Mouse (Mus musculus) kidney, postnatal 36 days (tissue): Measurements from ENCODE around the gene Thap8.
"Not testable (repeated sequence)": the region's sequence is repeated elsewhere in the genome, so short reads cannot be mapped to it uniquely, and the experiment has no call there.

Experiments
- DNase-seq, 2 experiments: peaks; one replicate each; pipeline ENCODE4 v3.0.0; 2021 to 2022; ENCODE audit warnings: mixed read lengths in 2 of 2

The Thap8 gene

DNA sequence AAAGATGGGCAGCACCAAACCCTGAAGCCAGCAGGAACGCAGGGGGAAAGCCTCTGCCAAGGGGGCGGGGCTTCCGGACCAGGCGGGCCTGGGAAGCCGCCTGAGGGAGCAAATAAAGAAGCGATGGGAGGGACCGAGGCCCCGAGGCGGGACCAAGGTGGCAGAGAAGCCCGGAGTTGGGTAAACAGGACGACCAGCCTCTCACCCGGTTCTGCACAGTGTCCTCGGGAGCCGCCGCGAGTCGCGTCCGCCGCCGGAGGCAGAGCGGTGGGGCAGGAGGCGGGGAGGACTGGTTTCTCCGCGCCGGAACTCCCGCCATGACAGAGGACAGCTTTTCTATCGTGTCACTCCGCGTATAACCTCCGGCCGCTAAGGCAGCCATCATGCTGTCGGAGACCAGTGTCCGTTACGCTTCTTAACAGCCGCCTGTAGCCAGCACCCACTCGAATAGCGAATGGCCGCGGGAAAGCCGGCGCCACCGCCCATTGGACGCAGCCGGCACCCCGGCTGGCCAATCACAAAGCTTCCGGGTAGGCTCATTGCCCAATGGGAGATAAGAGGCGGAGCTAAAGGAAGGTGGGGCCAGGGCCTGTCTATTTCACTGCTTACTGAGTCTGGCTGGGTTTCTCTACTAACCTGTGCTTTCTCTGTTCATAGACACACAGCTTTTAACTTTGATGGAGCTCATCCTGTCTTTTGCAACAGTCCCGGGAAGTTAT is at the start of gene Thap8, which contains the start of gene Wdr62:
Thap8 (plus strand) TSS at position 144 of the 719 bp plus-strand sequence.
Wdr62 (minus strand) TSS at position 469 of the 719 bp plus-strand sequence.
- peak; percentile 94 to 95 for DNase-seq

GRCm38 (mm10) chr7:30231328-30231668 is 48.6 kb upstream of the Thap8 start:
- DNase-seq, result peak in 1 of 2 experiments; percentile 19

DNA sequence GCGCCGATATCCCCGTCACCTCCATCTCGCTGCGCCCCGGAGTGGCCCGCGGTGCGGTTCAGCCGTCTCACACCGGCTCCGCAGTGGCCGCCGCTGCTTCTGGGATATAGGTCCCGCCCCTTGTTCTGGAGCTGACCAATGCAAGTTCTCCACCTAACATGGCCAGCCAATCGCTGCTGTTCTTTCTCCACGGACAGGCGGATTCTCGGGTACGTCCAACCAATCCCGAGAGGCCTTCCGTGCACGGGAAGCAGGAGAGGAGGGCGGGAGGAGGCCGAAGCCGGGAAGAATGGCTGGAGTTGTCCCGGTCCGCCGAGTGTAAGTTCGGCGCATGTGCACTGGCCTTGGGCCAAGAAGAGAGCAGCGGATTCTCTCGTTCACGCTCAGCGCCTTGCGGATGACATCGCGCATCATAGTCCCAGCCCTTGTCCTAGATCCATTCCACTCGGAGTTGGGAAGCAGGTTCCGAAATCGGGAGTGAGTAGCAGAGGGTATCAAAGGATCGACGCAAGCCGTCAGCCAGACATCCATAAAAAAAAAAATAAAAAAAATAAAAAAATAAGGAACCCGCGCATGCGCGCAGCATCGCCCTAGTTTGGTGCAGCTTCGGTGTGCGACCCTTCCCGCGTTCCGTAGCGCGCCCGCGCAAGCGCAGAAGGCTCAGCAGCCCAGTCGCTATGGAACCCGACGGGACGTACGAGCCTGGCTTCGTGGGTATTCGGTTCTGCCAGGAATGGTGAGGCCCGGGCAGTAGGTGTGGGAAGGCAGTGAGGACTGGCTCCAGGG is 48.0 kb upstream of the Thap8 start, which contains the start of the genes Polr2i and Tbcb:
Polr2i (plus strand) TSS at position 280 of the 786 bp plus-strand sequence.
Tbcb (minus strand) TSS at position 604 of the 786 bp plus-strand sequence.
- DNase-seq, result peak; percentile 99

DNA sequence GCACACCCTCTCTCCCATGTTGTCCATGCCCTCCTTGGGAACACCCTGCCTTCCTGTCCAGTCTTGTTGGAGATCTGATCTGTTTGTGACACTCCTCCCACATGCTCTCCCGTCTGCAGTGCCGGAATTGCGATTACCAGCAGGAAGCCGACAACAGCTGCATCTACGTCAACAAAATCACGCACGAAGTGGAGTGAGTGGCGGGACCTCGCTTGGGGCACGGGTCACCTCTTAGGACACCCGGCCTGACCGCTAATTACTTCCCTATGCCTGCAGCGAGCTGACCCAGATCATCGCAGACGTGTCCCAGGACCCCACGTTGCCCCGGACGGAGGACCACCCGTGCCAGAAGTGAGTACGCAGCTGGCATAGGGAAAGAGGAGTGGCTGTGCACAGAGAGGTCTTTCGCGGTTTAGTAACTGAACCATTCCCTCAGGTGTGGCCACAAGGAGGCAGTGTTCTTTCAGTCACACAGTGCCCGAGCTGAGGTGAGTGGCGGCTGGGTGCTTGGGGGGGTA is 47.2 kb upstream of the Thap8 start:
- DNase-seq, result peak; percentile 66 to 84

- DNase-seq, result peak in 1 of 2 experiments; percentile 76
These were observed 46.5 kb upstream of the Thap8 start for GRCm38 (mm10) chr7:30233387-30233786.

- DNase-seq, result peak; percentile 88 to 91
These were observed 45.5 kb upstream of the Thap8 start for GRCm38 (mm10) chr7:30234276-30234858.

DNA sequence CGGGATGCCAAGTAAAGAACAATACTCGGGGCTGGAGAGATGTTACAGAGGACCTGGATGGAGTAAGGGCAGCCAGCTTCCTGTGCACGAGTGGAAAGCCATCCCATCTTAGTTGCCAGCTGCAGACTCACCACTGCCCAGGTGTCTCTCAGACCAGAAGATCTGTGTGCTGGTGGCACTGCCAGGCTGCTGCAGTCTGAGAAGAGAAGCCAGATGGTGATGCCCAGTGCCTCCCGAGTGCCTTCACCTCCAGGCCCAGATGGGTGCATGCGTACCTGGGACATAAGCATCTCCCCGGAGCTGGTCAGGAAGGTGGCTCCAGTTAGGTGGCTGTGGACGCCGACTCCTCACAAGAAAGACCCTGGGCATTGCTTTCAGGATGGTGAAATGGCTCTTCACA is 44.8 kb upstream of the Thap8 start:
- no peak for DNase-seq

DNA sequence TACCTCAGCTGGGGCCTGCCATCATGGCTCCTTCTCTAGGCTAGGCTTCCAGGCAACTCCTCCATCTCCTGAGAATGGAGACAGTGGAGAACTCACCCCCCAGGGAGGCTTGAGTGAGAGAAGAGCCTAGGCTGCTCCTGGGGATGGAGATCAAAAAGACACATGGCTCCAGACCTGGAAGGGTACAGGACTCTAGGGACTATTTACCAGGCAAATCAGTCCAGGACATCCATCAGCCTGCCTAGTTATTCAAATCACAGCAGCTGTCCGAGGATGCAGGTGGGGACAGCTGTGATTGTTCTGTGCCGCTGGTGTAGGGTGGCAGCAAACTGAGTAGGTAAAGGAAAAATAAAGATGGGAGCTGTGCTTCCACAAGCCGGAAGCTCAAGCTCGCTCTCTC is 44.3 kb upstream of the Thap8 start, which contains the start of gene Ovol3:
Ovol3 (minus strand) TSS at position 101 of the 400 bp plus-strand sequence.
- DNase-seq, result no peak

DNA sequence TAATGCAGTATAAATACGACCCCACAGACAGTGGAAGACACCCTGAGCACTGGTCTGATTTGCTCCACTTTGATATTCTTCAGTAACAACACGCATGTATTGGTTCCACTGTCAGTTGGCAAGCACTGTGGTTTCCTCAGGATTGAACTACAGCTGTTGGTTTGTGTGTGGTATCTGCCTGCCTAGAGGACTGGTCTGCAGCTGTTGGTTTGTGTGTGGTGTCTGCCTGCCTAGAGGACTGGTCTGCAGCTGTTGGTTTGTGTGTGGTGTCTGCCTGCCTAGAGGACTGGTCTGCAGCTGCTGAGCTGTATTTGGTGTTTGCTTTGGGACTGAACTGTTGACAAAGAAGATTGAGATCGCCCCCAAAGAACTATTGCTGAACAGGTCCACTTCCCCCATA is 42.5 kb upstream of the Thap8 start:
- not testable (repeated sequence) for DNase-seq

DNA sequence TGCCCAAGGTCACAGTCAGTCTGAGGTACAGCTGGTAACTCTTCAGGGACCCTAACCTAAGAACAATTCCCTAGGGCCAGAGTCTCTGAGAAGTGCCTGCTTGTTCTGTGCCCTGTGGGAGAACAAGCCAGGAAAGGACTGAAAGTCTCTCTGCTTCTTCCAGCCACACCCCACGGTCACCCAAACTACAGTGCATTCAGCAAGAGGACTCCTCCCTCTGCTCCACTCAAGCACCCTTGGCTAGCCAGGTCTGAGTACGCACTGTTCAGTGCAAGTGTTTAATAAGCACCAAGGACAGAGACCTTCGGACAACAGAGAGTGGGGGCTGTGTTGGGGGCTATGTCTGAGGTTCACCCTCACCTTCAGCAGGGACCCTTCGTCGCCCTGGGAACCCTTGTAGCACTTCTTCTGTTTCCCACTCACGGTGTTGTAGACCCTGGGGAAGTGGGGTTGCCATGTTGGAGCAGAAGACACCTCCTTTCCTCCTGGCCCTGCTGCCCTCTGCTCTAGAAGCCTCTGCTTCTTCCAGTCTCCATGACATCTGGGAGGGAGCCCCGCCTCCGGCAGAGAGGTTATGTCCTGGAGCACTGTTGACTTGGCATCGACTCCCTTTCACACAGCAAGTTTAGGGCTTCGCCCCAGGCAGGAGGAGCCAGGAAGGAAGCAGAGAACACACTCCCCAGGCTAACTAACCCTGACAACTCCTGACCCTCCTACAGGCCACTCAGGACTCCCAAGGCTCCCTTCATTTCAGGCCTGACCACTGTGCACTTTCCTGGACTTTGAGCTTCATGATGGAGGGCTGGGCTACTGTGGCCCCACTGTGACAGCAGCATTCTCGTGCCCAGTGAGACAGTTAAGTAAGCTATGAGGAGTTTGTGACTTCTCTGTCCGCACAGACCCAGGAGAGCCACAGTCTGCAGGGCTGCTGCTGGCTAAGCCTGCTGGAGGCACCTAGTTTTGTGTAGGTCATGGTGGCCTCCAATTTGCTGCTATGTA is 27.6 kb upstream of the Thap8 start:
- peak; percentile 80 to 81 for DNase-seq

GRCm38 (mm10) chr7:30265041-30265440 is 14.9 kb upstream of the Thap8 start:
- peak in 1 of 2 experiments; percentile 13 for DNase-seq

- DNase-seq, result no peak
These were observed 14.4 kb upstream of the Thap8 start for GRCm38 (mm10) chr7:30265531-30265930.

- DNase-seq, result no peak
These were observed 14.0 kb upstream of the Thap8 start for GRCm38 (mm10) chr7:30265935-30266334.

- no peak for DNase-seq
These were observed 13.1 kb upstream of the Thap8 start for GRCm38 (mm10) chr7:30266780-30267179.

- no peak for DNase-seq
These were observed 10.3 kb upstream of the Thap8 start for GRCm38 (mm10) chr7:30269641-30270040.

DNA sequence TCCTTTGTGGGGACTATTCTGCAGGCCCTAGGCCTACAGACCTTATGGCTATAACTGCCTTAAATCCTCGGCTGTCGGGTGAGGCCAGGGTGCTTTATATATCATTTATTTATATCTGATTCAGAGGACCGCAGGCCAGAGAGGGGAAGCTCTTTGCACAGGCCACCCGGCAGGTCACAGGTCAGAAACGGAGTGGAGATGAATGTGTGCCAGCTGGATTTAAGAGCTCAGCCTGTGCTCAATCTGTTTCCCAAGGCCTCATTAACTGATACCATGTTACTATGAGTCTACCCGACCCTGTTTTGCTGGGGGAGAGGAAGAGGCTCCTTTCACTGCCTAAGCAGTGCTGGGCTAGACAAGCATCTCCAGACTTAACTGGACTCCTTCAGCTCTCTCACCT is 5.5 kb upstream of the Thap8 start:
- DNase-seq, result no peak

DNA sequence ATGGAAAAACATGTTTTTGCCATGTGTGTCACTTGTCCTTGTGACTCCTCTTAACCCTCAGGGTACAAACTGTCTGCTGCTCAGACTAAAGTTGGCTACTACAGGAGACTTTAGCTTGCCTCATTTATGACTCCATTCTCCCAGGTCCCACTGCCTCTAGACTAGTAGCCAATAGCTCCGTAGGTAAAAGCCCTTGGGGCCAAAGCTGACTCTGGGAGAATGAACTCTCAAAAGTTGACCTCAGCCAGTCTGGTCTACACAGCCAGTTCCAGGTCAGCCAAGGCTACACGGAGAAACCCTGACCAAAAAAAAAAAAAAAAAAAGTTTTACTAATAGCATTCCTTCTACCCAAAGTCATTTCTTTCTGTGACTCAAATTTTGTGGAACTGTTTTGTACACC is 983 bp upstream of the Thap8 start:
- peak in 1 of 2 experiments; percentile 18 for DNase-seq

DNA sequence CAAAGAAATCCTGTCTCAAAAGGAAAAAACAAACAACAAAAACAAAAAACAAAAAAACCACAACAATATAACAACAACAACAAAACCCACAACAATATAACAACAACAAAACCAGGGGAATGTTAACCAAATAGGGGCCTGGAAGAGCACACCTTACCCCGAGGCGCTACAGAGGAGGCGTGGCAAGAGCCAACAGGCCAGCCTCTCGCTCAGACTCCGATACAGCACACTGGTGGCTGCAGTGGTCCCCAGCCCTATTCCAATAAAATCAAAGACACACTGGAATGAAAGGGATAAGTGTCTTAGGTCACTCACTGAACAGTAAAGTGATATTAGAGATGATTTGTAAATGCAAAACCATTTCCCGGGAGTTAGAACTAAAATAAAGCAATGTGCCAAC is 358 bp upstream of the Thap8 start:
- peak in 1 of 2 experiments; percentile 20 for DNase-seq

GRCm38 (mm10) chr7:30280670-30281138 is 810 bp downstream of the Thap8 start:
- DNase-seq, result peak; percentile 86 to 91

DNA sequence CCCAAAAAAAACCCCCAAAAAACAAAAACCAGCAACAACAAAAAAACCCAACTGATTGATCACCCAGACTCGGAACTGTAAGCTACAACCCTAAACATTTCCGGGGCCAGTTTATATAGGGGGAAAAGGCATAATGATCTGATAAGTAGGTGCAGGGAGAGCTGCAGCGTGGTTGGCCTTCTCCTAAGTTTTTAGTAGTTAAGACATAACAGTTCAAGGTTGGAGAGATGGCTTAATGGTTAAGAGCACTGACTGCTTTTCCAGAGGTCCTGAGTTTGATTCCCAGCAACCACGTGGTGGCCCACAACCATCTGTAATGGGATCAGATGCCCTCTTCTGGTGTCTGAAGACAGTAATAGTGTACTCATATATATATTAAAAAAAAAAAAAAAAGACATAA is 1.6 kb downstream of the Thap8 start:
- DNase-seq, result no peak

GRCm38 (mm10) chr7:30282740-30283139 is 2.8 kb downstream of the Thap8 start:
- DNase-seq, result no peak
